Mouse (Mus musculus): ENCODE measurements at regions not wholly inside any gene's neighbourhood (a gene's known extent, or its start where the extent isn't known, plus 50 kb on each side); places are given as distances from the start of the nearest gene placed in this dataset.

- no peak for DNase-seq (ENCODE audit: low spot score in 2 of 2)
Observed at GRCm38 (mm10) chr13:117152655-117153054, 55.7 kb upstream of the Emb start.

- DNase-seq (ENCODE audit: low spot score in 2 of 2): peak; percentile 22 to 29
Observed at GRCm38 (mm10) chr13:117143828-117144227, 64.5 kb upstream of the Emb start.

- DNase-seq (ENCODE audit: low spot score in 2 of 2): no peak
Observed at GRCm38 (mm10) chr13:117143255-117143654, 65.1 kb upstream of the Emb start.

- DNase-seq (ENCODE audit: low spot score in 2 of 2): no peak
Observed at GRCm38 (mm10) chr13:117134352-117134751, 74.0 kb upstream of the Emb start.

GRCm38 (mm10) chr13:117132123-117132522, 76.2 kb upstream of the Emb start:
- DNase-seq (ENCODE audit: low spot score in 2 of 2): no peak

GRCm38 (mm10) chr13:117127813-117128549, 80.4 kb upstream of the Emb start:
- DNase-seq (ENCODE audit: low spot score in 2 of 2): no peak

GRCm38 (mm10) chr13:117127116-117127728, 81.1 kb upstream of the Emb start:
- no peak for DNase-seq (ENCODE audit: low spot score in 2 of 2)

GRCm38 (mm10) chr13:117119636-117120035, 88.7 kb upstream of the Emb start:
- DNase-seq (ENCODE audit: low spot score in 2 of 2): no peak

- no peak for DNase-seq (ENCODE audit: low spot score in 2 of 2)
Observed at GRCm38 (mm10) chr13:117114797-117115196, 89.5 kb upstream of the Parp8 start.

- peak in 1 of 2 experiments; percentile 43 for DNase-seq (ENCODE audit: low spot score in 2 of 2)
Observed at GRCm38 (mm10) chr13:117112424-117112823, 87.1 kb upstream of the Parp8 start.

GRCm38 (mm10) chr13:117105151-117105660, 79.9 kb upstream of the Parp8 start:
- no peak for DNase-seq (ENCODE audit: low spot score in 2 of 2)

- no peak for DNase-seq (ENCODE audit: low spot score in 2 of 2)
Observed at GRCm38 (mm10) chr13:117094773-117095172, 69.4 kb upstream of the Parp8 start.

- DNase-seq (ENCODE audit: low spot score in 2 of 2): no peak
Observed at GRCm38 (mm10) chr13:117088629-117089028, 63.3 kb upstream of the Parp8 start.

GRCm38 (mm10) chr13:117082758-117083157, 57.4 kb upstream of the Parp8 start:
- DNase-seq (ENCODE audit: low spot score in 2 of 2): no peak

- no peak for DNase-seq (ENCODE audit: low spot score in 2 of 2)
Observed at GRCm38 (mm10) chr13:117079316-117079715, 54.0 kb upstream of the Parp8 start.

All from right cerebral cortex, postnatal 10 days (tissue).